Mouse (Mus musculus) ES-E14 (cell line): ENCODE data around the gene Shmt1. TPM values are rescaled to one million over a fixed set of nuclear protein-coding genes. Genes with fewer than 3 reads are reported as not detected.

Experiments used
- DNase-seq: peaks from one replicate; pipeline ENCODE4 v3.0.0-alpha.2; 2013; ENCODE audit warnings: low read depth, low spot score
- H3K27ac ChIP-seq: 2 replicates; pipeline ENCODE4 v1.5.1; 2012; ENCODE audit warnings: low read depth, mild to moderate bottlenecking, low read length, moderate library complexity, mixed read lengths; ENCODE audit not compliant: poor library complexity, insufficient read depth, severe bottlenecking
- H3K36me3 ChIP-seq: 2 replicates; pipeline ENCODE4 v1.6.1; 2012; ENCODE audit warnings: mild to moderate bottlenecking, low read length, moderate library complexity, mixed read lengths; ENCODE audit not compliant: control insufficient read depth, poor library complexity, insufficient read depth, severe bottlenecking
- H3K4me1 ChIP-seq, 2 experiments: fragments of 150-350 bp in 1 of 2; sonication (generic) in 1 of 2; 2 replicates each; pipeline ENCODE4 v1.6.1; 2012; ENCODE audit warnings: low read length in 2 of 2, mild to moderate bottlenecking in 1 of 2, mixed read lengths in 1 of 2; ENCODE audit not compliant: control insufficient read depth in 2 of 2, insufficient read depth in 2 of 2, poor library complexity in 1 of 2
- H3K4me3 ChIP-seq, 2 experiments: fragments of 150-350 bp in 1 of 2; sonication (generic) in 1 of 2; 2 replicates each; pipeline ENCODE4 v1.5.1; 2012; ENCODE audit warnings: low read length in 2 of 2, low read depth in 1 of 2, mild to moderate bottlenecking in 1 of 2, mixed read lengths in 1 of 2; ENCODE audit not compliant: insufficient read depth in 1 of 2, poor library complexity in 1 of 2, severe bottlenecking in 1 of 2
- H3K9ac ChIP-seq: 2 replicates; pipeline ENCODE4 v1.6.1; 2012; ENCODE audit warnings: low read depth, mild to moderate bottlenecking, low read length, mixed read lengths; ENCODE audit not compliant: poor library complexity, insufficient read depth, severe bottlenecking
- H3K9me3 ChIP-seq: fragments of 150-350 bp; sonication (generic); 2 replicates; pipeline ENCODE4 v1.6.1; 2012; ENCODE audit warnings: low read depth, mild to moderate bottlenecking, low read length; ENCODE audit not compliant: control insufficient read depth, insufficient read depth
- CHD2 ChIP-seq: IDR thresholded peaks from 2 replicates; pipeline ENCODE4 v1.6.1; 2014; ENCODE audit warnings: mild to moderate bottlenecking, low read depth, low read length, inconsistent platforms
- HCFC1 ChIP-seq: IDR thresholded peaks from 2 replicates; pipeline ENCODE4 v1.6.1; 2012; ENCODE audit warnings: low read length, inconsistent platforms, borderline replicate concordance; ENCODE audit not compliant: insufficient read depth
- MAFK ChIP-seq: IDR thresholded peaks from 2 replicates; pipeline ENCODE4 v1.6.1; 2014; ENCODE audit warnings: mild to moderate bottlenecking, low read depth, low read length, inconsistent platforms; ENCODE audit not compliant: insufficient read depth
- ZC3H11A ChIP-seq: IDR thresholded peaks from 2 replicates; pipeline ENCODE4 v1.6.1; 2012; ENCODE audit warnings: low read depth, mild to moderate bottlenecking, inconsistent platforms, low read length, borderline replicate concordance
- ZNF384 ChIP-seq: IDR thresholded peaks from 2 replicates; pipeline ENCODE4 v1.6.1; 2012; ENCODE audit warnings: low read depth, low read length, inconsistent platforms
- in situ Hi-C, 2 experiments: fragments of 600-800 bp; cut with MboI; formaldehyde crosslinking; loops; one replicate each; pipeline ENCODE4 v1.15.1; 2025; ENCODE audit warnings: low sequenced_read_pairs in 2 of 2, inconsistent platforms in 1 of 2; ENCODE audit not compliant: unreplicated experiment in 2 of 2
- total RNA-seq: library from RNA; depleted of rRNA; stranded (reverse); fragments of 300-350 nt; gene quantifications from 2 replicates; pipeline ENCODE4 v1.2.3, GENCODE M21; 2012

Shmt1 gene
- total RNA-seq, 1 experiment = 115 TPM

DNA sequence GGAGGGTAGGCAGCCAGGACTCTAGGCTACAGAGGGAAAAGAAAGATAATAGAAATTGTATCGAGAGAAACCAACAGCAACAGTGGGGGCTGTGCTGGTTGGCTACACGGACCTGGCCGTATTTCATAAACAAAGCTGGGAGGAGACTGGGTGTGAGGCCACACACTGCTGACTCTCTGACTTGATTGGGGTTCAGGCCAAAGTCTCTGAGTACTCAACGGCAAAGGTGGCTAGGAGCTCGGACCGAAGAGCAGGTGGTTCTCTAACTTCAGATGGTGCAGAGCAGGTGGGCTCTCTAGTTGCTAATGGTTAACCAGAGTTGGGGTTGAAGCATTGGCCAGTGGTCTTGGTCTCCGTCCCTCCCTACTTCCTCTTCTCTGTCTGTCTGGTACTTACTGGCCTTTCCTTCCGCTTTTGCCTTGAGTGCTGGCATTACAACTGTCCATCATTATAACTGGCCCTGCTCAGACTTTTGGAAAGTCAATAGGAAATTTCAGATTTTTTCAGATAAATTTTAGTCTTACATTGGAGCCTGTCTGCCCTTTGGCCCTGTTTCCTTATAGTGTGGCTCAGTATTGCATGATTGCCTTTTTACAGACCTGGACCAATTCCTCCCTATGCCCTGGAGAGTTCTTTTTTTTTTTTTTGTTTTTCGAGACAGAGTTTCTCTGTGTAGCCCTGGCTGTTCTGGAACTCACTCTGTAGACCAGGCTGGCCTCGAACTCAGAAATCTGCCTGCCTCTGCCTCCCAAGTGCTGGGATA is 26.3 kb upstream of the Shmt1 start:
- Histone ChIP-seq H3K9me3 (no peaks in the 10 kb centered on the region), H3K36me3 (no peaks in the 10 kb centered on the region; the same call in 1 of the 2 replicates), H3K4me3 (no peak overlapping the region), H3K4me1 (peaks cover 0 to 18% of the 10 kb centered on the region in 2 experiments; a peak in 2 of 4 replicates), H3K27ac (no peak overlapping the region), H3K9ac (no peak overlapping the region)
- TF ChIP-seq ZNF384 = no peak
- no peak for TF ChIP-seq ZC3H11A
- TF ChIP-seq MAFK = no peak
- no peak for TF ChIP-seq HCFC1
- TF ChIP-seq CHD2 = no peak
- in situ Hi-C loops = no loop called here
- DNase-seq = no peak

DNA sequence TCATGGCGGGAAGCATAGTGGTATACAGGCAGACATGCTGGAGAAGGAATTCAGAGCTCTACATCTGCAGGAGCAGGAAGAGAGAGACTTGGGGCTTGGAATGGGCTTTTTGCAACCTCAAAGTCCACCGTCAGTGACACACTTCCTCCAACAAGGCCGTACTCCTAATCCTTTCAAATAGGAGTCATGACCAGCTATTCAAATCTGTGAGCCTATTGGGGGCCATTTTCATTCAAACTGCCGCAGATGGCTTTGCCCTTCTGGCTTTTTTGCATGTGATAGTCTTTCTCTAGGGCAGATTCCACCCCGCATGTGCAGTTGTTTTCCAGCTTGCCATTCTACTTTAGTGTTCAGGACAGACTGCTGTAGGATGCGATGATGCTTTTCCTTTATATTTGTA is 25.4 kb upstream of the Shmt1 start:
- in situ Hi-C loops = no loop called here
- Histone ChIP-seq H3K4me3 (no peak overlapping the region), H3K4me1 (peaks cover 0 to 12% of the 10 kb centered on the region in 2 experiments; a peak in 2 of 4 replicates), H3K9ac (no peak overlapping the region; the same call in 1 of the 2 replicates), H3K27ac (no peak overlapping the region), H3K36me3 (no peaks in the 10 kb centered on the region; the same call in 1 of the 2 replicates), H3K9me3 (no peaks in the 10 kb centered on the region)
- TF ChIP-seq ZC3H11A = no peak
- no peak for TF ChIP-seq MAFK
- TF ChIP-seq ZNF384 = no peak
- no peak for TF ChIP-seq CHD2
- no peak for TF ChIP-seq HCFC1
- no peak for DNase-seq

DNA sequence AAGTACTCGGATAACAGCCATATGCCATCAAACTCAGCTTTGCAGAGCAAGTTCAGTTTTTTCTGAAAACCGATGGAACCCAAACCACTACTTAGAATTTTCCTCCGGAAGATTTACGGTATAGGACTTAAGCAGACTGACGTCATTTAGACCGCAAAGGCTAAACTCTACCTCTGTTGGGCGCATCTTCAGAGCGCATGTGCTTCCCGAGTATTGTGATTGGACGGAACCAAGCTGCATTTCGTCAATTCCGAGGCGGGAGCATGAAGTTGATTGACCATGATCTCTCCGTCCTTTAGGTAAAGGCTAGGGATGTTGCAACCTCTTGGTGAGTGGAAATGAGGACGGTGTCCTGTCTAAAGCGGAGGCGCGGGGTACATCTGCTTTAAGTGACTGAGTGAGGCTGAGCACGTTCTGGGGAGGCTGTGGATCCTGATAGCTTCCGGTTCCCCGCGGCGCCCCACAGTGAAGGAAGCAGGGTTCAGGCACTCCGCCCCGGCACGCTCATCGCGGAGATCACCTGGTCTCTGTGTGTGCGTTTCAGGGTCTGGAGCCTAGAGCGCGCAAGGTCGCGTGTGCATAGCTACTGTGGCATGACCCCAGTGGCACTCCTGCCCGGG is 19.0 kb upstream of the Shmt1 start, which contains the start of gene Dhrs7b:
Dhrs7b (plus strand) TSS at position 199 of the 620 bp plus-strand sequence.
- peak; percentile 73; the same call in 1 of the 2 replicates for TF ChIP-seq HCFC1
- no peak for TF ChIP-seq ZC3H11A
- peak; percentile 56; the same call in 1 of the 2 replicates for TF ChIP-seq ZNF384
- peak; percentile 74; the same call in 1 of the 2 replicates for TF ChIP-seq CHD2
- no peak for TF ChIP-seq MAFK
- Histone ChIP-seq H3K4me1 (peaks cover 0 to 2% of the 10 kb centered on the region in 2 experiments; a peak in 1 of 4 replicates), H3K36me3 (no peaks in the 10 kb centered on the region; the same call in 1 of the 2 replicates), H3K4me3 (peak within 1 kb of the TSS; percentile 90 to 92), H3K27ac (peak within 1 kb of the TSS; percentile 91), H3K9ac (peak within 1 kb of the TSS; percentile 96), H3K9me3 (no peaks in the 10 kb centered on the region)
- peak; percentile 90 for DNase-seq
- in situ Hi-C loops = no loop called here

DNA sequence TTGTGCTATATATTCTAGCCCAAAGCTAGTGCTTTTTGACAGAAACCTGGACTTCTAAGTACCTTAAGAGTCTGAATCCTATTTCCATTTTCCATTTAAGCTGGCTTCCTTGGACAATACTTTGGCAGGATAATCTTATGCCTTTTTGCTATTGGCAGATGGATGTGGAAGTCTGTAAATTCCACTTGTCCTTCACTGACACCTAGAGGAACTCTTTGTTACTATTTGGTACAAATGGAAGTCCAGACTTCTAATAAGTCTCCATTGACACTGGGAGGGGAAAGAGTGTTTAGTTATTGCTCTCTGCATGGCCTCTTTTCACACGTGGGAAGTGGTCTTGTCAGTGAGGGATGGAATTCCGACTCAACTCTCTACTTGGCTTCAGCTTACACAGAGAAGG is 17.4 kb upstream of the Shmt1 start:
- no peaks in the 10 kb centered on the region for H3K9me3 ChIP-seq
- H3K9ac ChIP-seq = no peak overlapping the region
- in situ Hi-C loops = no loop called here
- DNase-seq = no peak
- no peak overlapping the region for H3K4me3 ChIP-seq
- H3K27ac ChIP-seq = no peak overlapping the region
- H3K36me3 ChIP-seq = no peaks in the 10 kb centered on the region; the same call in 1 of the 2 replicates
- TF ChIP-seq ZNF384 (no peak), ZC3H11A (no peak), MAFK (no peak)
- peaks cover 0 to 2% of the 10 kb centered on the region in 2 experiments; a peak in 1 of 4 replicates for H3K4me1 ChIP-seq
